Mouse (Mus musculus): ENCODE data around the gene Manba. TPM values are rescaled to one million over a fixed set of nuclear protein-coding genes. Genes with fewer than 3 reads are reported as not detected.
A peak's percentile ranks its signal among the peaks of the same experiment; 100 is the strongest.
"Not testable (repeated sequence)": the region's sequence is repeated elsewhere in the genome, so short reads cannot be mapped to it uniquely, and the experiment has no call there.

Gene Manba
- polyA plus RNA-seq, 1 experiment = 5.4 TPM

DNA sequence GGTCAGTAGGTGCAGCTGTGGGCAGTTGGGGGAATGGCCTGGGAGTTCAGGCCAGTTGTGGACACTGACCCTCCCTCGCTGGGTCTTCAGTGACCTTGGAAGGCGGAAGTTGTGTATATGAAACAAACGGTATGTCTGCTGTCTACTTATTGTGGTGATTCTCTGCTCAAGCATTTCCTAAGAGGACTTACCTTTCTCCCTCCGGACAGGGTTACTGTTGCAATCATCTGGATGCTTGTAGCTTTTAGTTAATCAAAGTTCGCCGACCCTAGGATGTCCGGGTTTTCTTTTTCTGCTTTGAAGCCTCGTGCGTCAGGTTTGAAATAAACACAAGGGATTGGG, 460 bp downstream of the Manba start:
- no peak for DNase-seq (ENCODE audit: extremely low spot score in 1 of 2, low spot score in 1 of 2)

DNA sequence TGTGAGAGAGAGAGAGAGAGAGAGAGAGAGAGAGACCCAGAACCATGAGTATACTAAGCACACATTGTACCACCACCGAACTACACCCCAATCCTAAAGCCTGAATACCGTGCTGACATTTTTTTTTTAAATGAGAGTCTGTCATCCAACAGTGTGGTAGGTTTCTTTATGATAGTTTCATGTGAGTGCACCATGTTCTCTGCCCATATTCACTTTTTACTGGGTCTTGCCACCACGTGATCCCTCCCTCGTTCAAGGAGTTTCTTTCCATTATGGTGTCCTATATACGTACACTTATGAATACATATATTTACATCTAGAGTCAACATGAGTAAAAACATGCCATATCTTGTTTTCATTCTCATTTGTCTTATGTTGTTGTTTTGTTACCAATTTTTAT, 940 bp downstream of the Manba start:
- DNase-seq (ENCODE audit: extremely low spot score in 1 of 2, low spot score in 1 of 2) = no peak

DNA sequence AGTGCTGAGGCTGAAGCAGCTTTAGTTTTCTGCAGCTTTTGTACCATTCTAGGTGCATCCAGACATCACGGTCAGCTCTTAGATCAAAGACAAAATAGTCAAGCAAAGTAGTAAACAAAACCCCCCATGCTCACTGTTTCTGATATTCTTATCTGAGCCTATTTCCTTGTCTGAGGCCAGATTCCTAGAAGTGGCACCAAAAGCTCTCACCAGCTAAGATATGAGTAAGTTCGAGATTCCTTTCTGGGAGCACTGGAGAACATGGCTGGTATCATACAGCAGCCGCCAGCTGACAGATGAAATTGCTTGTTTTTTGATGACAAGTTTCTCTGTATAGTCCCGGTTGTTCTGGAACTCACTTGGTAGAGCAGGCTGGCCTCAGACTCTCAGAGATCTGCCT, 2.4 kb downstream of the Manba start:
- DNase-seq (ENCODE audit: extremely low spot score in 1 of 2, low spot score in 1 of 2) = no peak

DNA sequence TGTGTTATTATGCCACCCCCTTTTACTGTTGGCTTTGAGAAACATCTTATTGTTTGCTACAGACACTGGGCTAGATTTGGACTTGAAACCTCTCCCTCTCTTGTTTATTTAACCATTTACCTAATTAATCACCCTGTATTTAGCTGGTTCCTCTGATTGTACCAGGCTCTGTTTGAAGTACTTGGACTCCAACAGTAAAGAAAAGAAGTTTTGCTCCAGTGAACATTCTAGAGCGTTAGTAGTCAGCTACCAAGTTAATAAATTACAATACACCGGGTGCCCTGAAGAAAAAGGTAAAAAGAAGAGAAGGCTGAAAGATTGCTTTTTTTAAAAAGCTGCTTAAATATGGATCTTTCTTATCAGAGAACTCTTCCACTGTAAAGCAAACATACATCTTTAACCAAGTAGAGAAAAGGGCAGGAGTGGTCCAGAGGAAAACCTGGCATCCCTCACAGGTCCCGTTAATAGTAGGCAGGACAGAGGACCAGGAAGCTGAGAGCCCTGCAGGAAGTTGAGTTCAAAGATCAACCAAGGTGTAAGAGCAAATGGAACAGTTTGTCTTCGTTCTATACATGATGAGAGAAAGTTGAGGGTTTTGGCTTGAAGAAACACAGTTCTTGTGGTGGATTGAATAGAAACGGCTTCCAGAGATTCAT, 4.6 kb downstream of the Manba start:
- DNase-seq (ENCODE audit: extremely low spot score in 1 of 2, low spot score in 1 of 2) = no peak

DNA sequence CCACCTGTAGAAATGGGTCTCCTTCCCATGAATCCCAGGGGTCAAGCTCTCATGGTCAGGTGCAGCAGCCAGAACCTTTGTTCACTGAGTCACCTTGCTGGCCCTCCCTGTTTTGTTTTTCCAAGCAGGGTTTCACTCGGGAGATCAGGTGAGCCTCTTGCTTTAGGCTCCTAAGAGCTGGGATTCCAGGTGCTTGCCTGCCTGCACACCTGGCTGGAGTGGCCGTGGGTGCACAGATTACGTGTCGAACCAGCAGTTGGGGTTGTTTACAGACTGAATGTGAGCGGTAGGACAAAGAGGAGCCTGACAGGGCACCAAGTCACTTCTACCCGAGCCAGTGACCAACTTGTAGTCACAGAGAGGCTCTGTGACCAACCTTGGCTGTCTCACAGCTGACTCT, 5.7 kb downstream of the Manba start:
- no peak for DNase-seq (ENCODE audit: extremely low spot score in 1 of 2, low spot score in 1 of 2)

DNA sequence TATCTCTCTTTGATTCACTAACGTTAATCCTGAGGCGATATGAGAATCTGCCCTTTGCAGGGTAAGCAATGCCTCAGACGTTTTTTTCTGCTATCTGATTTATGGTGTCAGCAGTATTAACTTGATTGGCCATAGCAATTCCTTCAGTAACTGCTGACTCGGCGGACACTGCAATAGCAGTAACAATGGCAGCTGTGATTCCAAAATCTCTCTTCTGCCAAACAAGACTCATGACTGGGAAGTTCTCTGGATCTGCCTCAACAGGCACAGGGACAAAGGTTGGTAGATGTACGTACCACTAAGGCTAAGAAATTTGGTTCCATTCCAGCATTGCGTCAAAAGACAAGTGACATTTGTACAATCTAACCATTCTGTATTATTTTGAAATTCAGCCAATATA, 7.9 kb downstream of the Manba start:
- not testable (repeated sequence) for DNase-seq (ENCODE audit: extremely low spot score in 1 of 2, low spot score in 1 of 2)

DNA sequence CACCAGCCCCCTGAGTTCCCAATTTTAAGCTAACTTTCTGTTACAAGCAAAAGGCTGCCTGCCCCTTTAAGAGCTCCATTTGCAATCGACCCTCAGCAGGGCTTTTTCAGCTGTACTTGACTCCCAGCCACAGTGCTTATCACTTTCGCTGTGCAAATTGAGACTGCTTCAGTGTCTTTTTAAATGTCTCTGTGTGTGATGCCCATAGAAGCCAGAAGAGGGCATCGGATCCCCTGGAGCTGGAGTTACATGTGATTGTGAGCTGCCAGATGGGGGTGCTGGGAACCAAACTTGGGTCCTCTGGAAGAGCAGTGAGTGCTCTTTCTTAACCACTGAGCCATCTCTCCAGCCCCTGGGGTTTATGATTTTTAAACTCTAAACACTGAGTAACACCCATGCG, 12.5 kb downstream of the Manba start:
- DNase-seq (ENCODE audit: extremely low spot score in 1 of 2, low spot score in 1 of 2) = not testable (repeated sequence)

DNA sequence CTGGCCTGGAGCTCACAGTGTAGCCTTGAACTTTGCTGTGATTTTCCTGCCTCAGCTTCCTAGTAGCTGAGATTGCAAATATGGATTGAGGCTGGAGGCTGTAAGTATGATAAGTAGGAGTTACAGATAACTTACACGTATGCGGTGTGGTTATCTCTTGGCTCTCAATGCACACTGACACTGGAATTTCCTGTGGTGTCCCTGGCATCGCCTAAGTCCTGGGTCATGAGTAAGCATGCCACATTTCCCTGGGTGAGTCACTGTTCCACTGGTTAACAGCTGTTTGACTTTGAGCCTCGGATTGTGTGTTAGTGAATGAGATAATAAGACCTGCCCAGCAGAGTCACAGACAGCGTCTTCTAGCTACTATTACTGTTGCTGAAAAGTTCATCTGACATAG, 13.5 kb downstream of the Manba start:
- DNase-seq (ENCODE audit: extremely low spot score in 1 of 2, low spot score in 1 of 2) = no peak

DNA sequence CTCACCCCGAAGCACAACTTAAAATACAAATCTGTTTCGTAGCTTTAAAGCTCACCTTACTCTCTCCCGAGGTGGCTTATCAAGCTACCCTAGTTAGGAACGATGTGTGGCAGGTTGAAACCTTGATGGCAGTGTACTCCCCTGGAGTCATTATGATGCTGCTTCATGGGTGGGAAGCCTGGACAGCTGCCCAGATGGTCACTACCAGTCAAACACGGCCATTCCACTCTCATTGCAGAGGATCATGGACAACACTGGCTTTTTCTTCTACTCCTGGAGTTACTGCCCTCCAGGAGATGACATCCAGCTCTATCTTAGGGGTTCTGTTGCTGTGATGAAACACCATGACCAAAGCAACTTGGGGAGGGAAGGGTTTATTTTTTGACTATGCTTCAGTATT, 17.7 kb downstream of the Manba start:
- no peak for DNase-seq (ENCODE audit: extremely low spot score in 1 of 2, low spot score in 1 of 2)

DNA sequence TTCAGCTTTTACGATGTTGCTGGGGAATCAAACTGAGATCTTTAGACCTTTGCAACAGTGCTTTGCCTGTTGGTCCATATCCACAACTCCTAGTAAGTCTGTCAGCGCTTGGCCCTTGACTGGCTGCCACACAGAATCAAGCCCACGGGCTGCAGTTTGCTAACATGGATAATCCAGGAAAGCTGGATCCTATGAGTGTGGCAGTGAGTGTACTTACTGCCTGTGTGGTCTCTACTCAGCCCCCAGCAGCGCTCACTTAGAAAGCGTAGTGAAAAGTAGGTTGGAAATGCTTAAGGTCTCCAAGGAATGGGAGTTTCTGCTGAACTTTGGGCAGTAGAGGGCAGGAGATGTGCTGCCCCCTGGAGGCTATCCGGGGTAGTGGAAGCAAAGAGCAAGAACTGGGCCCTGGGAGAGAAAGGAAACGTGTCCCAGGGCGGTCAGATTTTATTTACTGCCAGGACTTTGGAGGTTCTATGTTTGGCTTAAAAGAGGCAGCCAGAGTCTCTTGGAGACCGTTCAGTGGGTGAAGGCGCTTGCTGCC, 20.0 kb downstream of the Manba start:
- DNase-seq (ENCODE audit: extremely low spot score in 1 of 2, low spot score in 1 of 2) = peak in 1 of 2 experiments; percentile 59

DNA sequence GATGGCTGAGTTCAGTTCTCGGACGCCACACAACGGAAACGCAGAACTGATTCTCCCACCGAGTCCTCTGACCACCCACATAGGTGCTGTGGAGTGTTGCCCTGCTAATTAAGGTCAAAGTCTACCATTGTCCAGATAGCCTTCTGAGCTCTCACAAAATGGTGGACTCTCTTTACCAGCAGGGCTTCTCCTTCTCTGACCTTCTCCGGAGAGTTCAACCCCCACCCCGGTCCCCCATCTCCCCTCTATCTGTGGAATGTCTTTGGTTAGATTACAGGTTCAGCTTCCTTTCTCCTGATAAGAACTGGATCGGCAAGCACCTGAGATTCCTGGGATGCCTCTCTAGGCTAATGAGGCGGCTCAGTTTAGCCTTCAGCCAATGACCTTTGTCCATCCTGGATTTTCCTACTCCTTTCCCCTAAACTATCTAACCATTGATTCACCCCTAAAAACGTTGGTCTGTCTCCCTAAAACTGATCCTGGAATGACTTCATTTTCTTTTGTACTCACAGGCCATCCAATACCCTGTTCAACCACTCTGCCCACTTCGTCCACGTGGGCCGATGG, 20.6 kb downstream of the Manba start:
- DNase-seq (ENCODE audit: extremely low spot score in 1 of 2, low spot score in 1 of 2) = no peak

DNA sequence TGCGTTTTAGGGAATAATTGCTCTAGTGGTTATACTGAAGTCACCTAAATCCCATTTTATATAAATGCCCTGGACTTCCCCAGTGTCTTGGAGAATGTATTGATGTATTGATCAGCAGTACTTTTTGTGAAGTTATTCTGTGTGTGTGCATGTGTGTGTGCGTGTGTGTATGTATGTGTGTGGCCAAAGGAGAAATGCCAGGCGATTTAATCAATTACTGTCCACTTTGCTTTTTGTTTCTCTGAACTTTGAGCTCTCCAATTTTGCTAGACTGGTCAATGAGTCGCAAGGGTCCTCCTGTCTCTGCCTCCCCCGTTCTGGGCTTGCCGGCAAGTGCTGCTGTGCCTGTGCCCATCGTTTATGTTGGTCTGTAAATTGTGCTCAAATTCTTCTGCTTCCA, 22.1 kb downstream of the Manba start:
- no peak for DNase-seq (ENCODE audit: extremely low spot score in 1 of 2, low spot score in 1 of 2)

DNA sequence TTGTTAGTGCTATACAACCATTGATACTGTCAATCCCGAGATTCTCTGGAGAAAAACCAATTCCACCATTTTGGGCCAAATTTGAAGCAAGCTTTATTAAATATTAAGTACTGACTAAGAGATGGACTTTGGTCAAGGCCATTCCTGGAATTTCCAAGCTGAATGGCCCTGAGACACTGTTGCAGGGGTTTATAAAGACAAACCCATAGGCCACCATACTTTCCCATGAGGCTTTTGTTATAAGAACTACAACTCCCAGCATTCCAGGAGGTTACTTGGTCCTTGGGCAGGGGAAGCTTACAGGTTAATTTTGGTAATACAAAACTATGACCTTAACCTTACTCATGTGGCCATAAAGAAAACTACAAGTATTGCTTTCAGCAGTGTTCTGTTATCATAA, 22.8 kb downstream of the Manba start:
- DNase-seq (ENCODE audit: extremely low spot score in 1 of 2, low spot score in 1 of 2) = no peak

DNA sequence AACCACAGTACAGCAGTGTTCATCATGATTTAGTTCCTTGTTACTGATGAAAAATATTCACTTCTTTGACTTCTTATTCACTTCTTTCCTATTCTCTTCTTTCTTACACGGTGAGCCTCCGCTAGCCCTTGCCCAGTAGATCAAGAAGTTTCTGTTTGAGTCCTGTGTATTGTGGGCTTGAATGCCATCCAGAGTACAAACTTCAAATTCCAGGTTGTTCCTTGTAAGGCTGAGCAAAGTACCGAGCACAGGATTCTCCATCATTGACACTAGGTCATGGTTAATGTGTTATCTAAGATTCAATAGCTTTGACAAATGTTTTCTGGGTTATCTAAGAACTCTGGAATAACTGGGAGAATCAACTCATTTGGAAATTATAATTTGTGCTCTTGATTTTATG, 25.0 kb downstream of the Manba start:
- no peak for DNase-seq (ENCODE audit: extremely low spot score in 1 of 2, low spot score in 1 of 2)

DNA sequence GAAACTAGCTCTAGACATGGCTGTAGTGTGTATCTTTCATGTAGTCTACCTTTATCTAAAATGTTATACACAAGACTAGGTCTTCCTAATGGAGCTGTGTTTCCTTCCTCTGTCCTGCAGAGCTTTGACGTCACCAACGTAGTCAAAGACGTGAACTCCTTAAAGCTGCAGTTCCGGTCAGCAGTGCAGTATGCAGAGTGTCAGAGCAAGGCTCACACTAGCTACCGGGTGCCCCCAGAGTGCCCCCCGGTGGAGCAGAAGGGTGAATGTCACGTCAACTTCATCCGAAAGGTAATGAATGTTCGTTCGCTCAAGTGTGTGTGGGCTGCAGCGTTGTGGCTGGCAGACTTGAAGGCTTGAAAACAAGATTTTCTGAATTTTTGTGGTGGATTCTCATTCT, 26.3 kb downstream of the Manba start:
- DNase-seq (ENCODE audit: extremely low spot score in 1 of 2, low spot score in 1 of 2) = no peak

DNA sequence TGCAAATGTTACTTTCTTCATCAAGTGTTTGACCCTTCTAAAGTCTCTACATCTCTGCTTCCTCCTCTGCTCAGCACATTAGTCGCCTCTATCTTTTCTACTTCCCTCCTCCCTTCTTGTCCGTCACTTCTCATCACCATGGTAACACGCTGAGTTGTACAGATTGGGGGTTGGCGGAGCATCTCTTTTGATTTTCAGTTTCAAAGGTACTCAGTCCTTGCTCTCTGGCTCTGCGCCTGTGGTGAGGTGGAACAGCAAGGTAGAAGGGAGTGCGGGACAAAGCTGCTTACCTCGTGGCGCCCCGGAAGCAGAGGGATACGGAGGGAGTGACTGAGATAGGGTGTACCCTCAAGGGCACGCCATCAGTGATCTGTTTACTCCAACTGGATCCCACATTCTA, 27.9 kb downstream of the Manba start:
- peak in 1 of 2 experiments; percentile 19 for DNase-seq (ENCODE audit: extremely low spot score in 1 of 2, low spot score in 1 of 2)

DNA sequence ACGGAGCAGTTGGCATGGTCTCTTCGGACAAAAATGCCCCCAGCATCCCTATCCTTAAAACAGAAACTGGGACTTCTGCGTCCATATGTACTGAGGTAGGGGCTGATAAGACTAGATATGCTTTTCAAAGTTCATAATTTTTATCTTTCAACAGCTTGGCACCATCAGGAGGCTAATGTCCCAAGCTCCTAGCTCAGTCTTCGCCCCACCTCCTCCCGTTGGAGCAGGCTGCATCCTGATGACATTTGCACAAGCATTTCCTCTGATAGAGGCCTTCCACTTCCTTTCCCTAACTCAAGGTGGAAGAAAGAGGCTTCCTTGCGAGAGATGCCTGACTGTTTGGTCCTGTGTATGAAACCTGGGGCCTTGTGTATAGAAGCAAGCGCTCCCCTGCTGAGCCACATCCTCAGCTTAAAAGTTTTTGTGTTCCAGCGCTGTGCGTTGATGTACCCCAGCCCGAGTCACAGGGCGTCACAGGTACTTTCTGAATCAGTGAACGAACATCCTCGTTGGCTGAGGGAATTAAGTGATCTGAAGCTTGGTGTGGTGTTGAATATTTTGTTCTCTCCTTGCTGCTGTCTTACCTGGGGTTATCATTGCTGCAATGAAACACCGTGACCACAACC, 28.5 kb downstream of the Manba start:
- DNase-seq (ENCODE audit: extremely low spot score in 1 of 2, low spot score in 1 of 2) = no peak

DNA sequence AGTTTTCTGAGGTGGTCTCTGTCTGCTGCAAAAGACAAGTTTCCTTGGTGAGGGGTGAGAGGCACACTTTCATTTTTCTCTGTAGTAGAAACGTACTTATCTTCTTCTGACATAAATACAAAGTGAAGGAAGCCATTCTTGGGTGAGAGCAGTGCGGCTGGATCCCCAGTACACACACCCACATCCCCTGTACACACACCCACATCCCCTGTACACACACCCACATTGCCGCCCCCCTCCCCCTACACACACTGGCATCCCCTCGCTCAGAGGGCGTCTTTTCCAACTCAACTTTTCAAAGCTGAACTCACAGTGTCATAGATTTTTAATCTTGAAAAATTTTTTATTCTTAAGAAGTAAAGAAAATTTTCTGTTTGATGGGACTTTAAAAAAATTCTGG, 29.8 kb downstream of the Manba start:
- no peak for DNase-seq (ENCODE audit: extremely low spot score in 1 of 2, low spot score in 1 of 2)

DNA sequence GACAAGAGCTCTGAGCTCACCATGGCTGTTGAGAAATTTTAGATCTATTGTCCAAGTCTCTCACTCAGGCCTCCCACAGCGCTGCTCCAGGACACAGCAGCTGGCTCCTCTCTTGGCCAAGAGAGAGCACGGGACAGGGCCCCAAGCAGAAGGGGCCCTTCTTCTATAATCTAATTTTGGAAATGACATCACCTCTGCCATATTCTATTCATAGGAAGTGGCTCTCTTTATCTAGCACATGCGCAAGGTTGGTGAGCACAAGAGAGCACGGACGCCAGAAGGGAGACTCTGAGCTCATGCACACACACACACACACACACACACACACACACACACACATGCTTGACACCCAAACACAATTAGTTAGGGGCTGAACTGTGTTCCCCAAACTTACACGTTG, 31.5 kb downstream of the Manba start:
- no peak for DNase-seq (ENCODE audit: extremely low spot score in 1 of 2, low spot score in 1 of 2)

DNA sequence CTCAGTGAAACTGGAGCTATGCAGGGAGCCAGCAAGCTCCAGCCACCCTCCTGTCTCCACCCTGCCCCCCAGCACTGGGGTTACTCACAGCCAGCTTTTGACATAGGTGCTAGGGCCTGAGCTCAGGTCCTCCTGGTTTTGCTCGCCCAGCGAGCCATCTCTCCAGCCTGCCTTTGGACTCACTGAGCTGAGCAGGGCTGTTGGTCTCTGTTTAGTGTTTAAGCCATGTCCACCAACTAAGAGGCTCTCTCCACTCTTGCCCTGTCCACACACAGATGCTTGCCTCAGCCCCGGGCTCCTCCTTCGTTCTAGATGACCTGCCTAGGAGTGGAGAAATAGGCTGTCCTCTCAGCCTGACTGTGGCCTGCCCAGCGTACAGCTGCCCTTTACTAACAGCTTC, 33.5 kb downstream of the Manba start:
- DNase-seq (ENCODE audit: extremely low spot score in 1 of 2, low spot score in 1 of 2) = no peak

DNA sequence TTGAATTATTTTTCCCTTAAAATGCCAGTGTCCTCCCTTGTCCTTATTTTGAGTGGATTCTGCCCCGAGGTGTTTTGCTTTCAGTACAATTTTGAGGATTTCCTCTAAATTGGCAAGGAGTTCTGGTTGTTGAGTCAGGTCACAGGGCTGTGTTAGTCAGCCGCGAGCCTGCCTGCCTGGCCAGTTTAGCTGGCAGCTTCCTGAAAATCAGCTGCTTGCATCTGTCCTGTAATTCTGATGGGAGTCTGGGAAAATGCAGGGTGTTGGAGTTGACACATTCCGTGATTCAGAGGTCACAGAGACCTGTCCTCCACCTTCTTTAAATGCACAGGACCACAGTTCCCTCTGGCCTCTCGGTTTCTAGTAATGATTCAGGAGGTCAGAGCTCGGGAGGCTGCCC, 34.2 kb downstream of the Manba start:
- DNase-seq (ENCODE audit: extremely low spot score in 1 of 2, low spot score in 1 of 2) = no peak

DNA sequence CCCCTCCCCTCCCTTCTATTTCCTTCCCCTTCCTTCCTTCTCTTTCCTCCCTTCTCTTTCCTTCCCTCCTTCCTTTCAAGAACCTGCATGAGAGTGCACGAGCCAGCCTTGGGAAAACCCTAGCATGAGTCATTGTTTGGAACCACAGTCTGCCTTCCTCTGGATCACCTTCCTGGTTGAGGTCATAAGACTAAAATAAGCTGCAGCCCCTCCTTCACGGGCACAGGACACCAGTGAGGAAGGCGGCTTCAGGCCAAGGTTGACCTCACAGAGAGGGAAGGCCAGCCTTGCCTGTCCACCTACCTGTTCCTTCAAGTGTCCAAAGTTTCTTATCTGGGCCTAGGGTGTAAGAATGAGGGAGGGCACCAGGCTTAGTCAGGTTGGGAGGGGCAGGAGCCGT, 36.6 kb downstream of the Manba start:
- DNase-seq (ENCODE audit: extremely low spot score in 1 of 2, low spot score in 1 of 2) = no peak

Measured in frontal cortex, adult 2 months (tissue).